Mouse (Mus musculus) gastrocnemius, postnatal 25 days (tissue): ENCODE data around the gene Tmem177. TPM values are rescaled to one million over a fixed set of nuclear protein-coding genes. Genes with fewer than 3 reads are reported as not detected.
A peak's percentile ranks its signal among the peaks of the same experiment; 100 is the strongest.

Source experiments
- DNase-seq: peaks from one replicate; pipeline ENCODE4 v3.0.0; 2022
- long read RNA-seq, 2 experiments: library from polyadenylated mRNA; stranded (forward); transcript quantifications; one replicate each; pipeline ENCODE4 v2.0.0; 2021
- total RNA-seq, 2 experiments: library from RNA; stranded (reverse); gene quantifications; 1 replicate in 1 of 2; 2 replicates in 1 of 2; pipeline ENCODE4 v1.2.3; 2021

The Tmem177 gene
- 1 to 10 TPM; 5.1 TPM for total RNA-seq
- long read RNA-seq, experiment 1, transcript Tmem177-201 (2 exons, 3,341 nt): major isoform, 7 of 12 reads
- long read RNA-seq, experiment 1, partial matches to known transcripts: 0 of 12 reads
- long read RNA-seq, experiment 1, other reads (novel, unspliced or antisense): 5 of 12 reads
- long read RNA-seq, experiment 2, transcript Tmem177-201 (2 exons, 3,341 nt): major isoform, 11 of 12 reads
- long read RNA-seq, experiment 2, partial matches to known transcripts: 0 of 12 reads
- long read RNA-seq, experiment 2, other reads (novel, unspliced or antisense): 1 of 12 reads

- DNase-seq: peak; percentile 93
Measured at GRCm38 (mm10) chr1:119912953-119913814, at the start of gene Tmem177. Gene Tmem177, minus strand, starts transcription at chr1:119913208.

DNA sequence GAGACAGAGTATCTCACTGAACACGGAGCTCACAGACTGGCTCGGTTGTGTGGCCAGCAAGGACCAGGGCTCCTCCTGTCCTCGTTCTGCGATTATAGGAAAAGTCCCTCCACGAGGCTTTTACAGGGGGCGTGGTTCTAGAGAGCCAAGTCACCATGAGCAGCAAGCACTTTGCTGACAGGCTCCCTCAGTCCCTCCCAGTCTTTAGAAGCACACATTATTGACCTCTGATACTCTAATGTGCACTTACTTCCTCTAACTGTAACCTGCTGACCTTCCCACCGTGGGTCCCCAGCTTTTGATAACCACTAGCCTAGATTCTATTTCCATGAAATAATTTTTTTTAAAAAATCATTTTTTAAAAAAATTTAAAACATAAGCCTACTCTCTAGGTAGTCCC lies 46.9 kb upstream of the Tmem177 start:
- DNase-seq: no peak

DNA sequence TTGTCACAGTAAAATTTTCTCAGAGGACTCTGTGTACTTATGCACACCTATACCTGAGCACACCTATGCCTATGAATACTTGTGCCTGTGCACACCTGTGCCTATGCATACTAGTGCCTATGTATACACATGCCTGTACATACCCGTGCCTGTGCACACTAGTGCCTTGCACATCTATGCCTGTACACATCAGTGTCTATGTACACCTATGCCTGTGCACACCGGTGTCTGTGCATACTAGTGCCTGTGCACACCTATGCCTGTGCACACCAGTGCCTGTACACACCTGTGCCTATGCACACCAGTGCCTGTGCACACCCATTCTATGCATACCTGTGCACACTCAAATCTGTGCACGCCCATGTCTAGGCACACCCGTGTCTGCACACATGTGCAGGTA lies 46.5 kb upstream of the Tmem177 start:
- DNase-seq: no peak

GRCm38 (mm10) chr1:119957716-119958222 lies 44.8 kb upstream of the Tmem177 start:
- no peak for DNase-seq

- no peak for DNase-seq
Measured at GRCm38 (mm10) chr1:119954680-119955079, 41.7 kb upstream of the Tmem177 start.

- no peak for DNase-seq
Measured at GRCm38 (mm10) chr1:119953456-119953855, 40.4 kb upstream of the Tmem177 start.

DNA sequence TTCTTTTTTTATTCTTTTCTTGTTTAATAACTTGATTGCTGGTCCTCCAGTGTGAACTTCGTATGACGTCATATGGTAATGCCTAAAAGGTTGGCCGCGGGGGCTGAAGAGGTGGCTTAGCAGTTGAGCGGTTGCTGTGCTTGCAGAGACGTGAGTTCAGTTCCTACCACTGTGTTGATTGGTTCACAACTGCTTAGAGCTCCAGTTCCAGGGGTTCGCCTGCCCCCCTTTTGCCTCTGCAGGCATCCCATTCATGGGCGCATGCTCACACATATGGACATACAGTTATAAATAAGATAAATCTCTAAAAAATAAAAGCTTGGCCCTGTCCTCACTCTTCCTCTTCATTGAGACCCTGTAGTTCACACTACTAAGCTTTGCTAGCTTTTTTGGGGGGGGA lies 37.1 kb upstream of the Tmem177 start:
- no peak for DNase-seq

DNA sequence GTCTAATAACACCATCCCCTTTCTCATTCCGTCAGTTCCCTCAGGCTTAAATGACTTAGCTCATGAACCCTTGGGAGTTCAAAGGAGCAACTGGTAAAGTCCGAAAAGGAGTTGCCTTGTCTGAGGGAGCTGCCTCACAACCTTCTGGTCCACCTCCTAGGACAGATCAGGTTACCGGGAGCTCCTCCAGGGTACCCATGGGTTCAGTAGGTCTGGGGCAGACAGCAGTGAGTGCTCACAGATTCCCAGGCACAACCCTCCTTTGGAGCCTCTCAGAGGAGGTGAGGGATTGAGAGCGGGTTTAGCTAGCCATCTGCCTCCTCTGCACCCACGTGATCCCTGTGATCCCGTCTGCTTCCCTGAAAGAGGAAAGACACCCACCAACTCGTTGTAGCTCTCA lies 23.9 kb upstream of the Tmem177 start:
- DNase-seq: no peak

DNA sequence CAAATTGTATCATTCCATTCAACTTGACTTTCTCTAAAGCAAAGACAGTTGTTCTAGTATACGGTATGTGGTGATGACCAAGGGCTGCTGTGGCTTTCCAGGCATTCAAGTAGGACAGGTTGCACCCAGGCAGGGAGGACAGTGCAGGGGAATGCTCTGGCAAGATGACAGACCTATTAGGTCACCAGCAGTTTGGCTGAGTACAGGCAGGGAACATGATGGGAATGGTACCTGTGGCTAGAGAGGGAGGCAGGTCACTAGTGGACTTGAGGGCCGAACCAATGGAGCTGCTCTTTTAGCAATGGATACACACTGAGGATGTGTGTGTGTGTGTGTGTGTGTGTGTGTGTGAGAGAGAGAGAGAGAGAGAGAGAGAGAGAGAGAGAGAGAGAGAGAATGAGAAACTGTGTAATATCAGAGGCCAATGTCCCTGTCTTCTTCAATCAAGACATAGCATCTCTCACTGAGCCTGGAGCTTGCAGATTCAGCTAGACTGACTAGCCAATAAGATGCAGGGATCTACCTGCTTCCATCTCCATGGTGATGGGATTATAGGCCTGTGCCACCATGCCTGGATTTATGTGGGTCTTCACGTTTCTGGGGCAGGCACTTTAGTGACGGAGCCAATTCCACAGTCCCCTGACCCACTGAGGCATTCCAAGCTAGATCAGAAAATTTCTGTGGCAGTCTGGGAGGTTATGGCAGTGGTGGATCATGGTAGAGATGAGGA lies 18.6 kb upstream of the Tmem177 start:
- DNase-seq: no peak

DNA sequence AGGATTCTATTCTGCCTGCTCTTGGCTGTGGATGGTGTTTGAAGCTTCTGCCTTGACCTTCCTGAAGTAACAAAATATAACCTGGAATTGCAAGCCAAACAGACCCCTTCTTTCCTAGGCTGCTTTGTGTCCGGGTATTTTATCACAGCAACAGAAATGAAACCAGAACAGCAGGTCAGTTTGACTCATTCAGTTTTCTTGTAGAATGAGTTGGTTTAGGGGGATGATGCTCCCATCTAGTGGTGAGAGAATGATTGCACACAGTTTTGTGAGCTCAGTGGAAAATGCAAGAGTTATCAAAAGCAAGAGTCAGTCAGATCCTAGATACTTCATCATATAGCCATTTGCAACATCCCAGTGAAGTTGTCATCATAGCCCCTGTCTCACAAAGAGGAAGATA lies 16.7 kb upstream of the Tmem177 start:
- DNase-seq: no peak

- no peak for DNase-seq
Measured at GRCm38 (mm10) chr1:119919299-119919698, 6.3 kb upstream of the Tmem177 start.

GRCm38 (mm10) chr1:119916823-119917371 lies 3.9 kb upstream of the Tmem177 start:
- DNase-seq: no peak

- DNase-seq: no peak
Measured at GRCm38 (mm10) chr1:119907206-119907748, 5.7 kb downstream of the Tmem177 start.

DNA sequence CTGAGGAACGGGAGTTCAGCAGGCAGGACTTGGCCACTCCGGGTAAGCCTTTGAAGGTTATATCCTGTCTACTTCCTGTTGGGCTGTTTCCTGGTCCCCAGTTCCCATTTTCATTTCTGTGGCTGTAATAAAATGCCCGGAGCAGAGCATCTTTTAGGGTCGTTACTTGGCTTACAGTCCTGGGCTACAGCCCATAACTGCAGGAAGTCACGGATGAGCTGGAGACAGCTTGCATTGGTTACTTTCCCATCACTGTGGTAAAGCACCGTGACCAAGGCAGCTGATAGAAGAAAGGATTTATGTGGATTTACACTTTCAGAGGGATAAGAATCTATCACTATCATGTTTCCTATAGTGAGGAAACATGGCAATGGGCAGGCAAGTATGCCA lies 9.8 kb downstream of the Tmem177 start:
- DNase-seq: no peak

DNA sequence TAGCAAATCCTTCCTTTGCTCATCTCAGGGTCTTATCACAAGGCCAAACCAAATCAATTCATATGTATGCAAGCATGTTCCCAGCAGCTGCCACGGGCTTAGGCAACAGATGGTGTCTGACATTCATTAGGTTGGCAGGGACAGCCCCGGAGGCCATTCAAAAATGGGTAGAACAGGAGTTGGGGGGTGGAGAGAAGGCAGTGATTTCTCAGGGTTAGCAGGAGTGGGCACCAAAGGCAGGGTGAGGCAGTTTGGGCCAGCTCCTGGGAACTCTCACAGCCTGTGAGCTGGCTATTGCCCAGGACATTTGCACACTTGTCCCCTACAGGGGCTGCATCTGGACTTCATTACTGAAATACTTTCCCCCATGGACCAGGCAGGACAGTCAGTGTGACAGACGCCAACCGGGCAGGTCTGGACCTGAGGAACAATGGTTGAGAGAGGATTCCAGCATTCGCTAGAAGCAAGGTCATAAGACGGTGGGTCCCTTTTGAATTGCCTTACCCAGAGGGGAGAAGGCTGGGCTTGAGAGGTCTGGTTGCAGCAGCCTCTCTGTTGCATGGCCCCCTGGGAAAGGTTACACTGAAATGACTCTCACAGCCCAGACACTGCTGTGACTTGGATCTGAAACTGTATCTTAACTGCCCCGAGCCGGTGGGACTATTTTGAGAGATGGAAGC lies 10.3 kb downstream of the Tmem177 start:
- DNase-seq: no peak

DNA sequence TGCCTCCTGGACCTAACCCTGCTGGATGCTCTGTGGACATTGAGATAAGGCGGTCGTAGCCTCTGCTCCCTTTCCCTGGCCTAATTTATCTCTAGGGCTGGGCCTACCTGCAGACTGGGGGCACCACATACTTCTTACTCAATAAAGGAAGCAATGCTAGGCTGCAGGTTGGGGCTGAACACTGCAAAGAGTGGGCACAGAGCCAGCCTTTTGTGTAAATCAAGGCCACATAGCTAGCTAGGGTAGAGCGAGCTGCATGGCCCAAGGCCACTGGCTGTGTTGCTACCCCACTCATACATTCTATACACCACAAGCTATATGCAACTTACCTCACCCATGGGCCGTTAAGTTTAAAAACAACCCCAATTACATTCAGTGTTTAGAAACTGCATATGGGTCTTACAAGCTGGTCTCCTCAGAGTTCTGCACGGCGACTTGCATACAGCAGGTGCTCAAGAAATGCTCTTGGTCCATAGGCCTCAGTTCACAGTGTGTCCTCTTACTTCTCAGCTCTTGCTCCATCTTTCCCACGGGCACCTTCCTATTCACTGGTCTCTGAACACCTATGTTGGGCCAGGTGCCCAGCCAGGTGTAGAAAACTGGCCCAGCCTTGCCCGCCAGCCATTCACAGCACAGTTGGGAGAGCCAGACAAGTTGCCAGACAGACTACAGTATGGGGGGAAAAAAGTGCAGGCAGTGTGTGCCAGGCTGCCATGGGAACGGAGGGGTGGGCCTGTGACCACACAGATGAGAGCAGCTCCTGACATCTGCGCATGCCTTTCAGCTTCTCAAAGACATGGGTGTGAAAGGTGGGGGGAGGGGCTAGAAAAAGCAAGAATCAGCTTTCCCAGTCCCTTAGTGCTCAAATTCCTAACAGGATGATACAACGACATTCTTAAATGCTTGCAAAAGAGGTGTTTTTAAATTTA lies 13.5 kb downstream of the Tmem177 start:
- DNase-seq: no peak

- DNase-seq: peak; percentile 65
Measured at GRCm38 (mm10) chr1:119894936-119895335, 18.1 kb downstream of the Tmem177 start.

- DNase-seq: no peak
Measured at GRCm38 (mm10) chr1:119893600-119893999, 19.4 kb downstream of the Tmem177 start.

DNA sequence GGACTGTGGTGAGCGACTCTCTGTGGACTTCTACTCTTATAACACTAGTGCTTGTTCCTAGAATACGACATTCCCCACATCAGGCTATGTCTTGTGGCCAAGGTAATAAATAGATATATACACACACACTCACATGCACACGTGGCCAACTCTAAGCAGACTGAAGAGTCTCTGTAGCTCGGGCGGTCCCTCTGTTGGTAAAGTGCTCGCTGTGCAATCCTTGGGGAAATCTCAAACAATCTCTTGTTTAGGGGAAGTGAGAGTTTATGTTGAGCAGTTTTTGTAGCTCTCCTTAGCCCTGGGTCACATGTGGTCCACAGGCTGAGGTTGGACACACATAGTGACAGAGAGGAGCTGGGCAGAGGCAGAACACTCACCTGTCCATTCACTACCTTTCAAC lies 20.1 kb downstream of the Tmem177 start:
- DNase-seq: no peak

- no peak for DNase-seq
Measured at GRCm38 (mm10) chr1:119891865-119892264, 21.1 kb downstream of the Tmem177 start.
